9 mouse cellular contexts compared by ENCODE assay signal in genomic region chr3:66977811-66978456, GRCm38 (mm10). TPM values are rescaled to one million over a fixed set of nuclear protein-coding genes. Genes with fewer than 3 reads are reported as not detected.
DNase-seq lines count a peak whose midpoint lies in the region; ATAC-seq and TF ChIP-seq lines count a peak whose summit lies in the region.
"Had no signal": no experiment of that assay in that cellular context is flagged by ENCODE, and none has a peak within 500 bp of the region (broad histone marks: within the 10 kb centered on the region; RNA-seq: fewer than 3 reads in every experiment).

No protein-coding gene starts in this region.

- peak; percentile 15 for DNase-seq in gastrocnemius, adult 2 months
- no peak for DNase-seq in gastrocnemius, adult 18-20 months (ENCODE audit: low spot score)
- DNase-seq in forelimb bud, embryonic 11.5 days (ENCODE audit: low read depth, low spot score): peak; percentile 31
- peak; percentile 65 for DNase-seq in midbrain, embryonic 14.5 days
- no peak for DNase-seq in thymus, postnatal 10 days (ENCODE audit: low spot score in 2 of 2)

- no peak for TF ChIP-seq CTCF in gastrocnemius, adult 2 months (IDR thresholded peaks at IDR 0.05)
- no peak for TF ChIP-seq CTCF in E14TG2a.4 (conservative IDR thresholded peaks at IDR 0.05; ENCODE audit: low read length)

- intact Hi-C loops in gastrocnemius, adult 2 months (cut with DNase I): no loop called here

- peaks cover 85% of the 10 kb centered on the region for H3K27me3 ChIP-seq in E14TG2a.4 (ENCODE audit: insufficient read depth, low read length)
- peaks cover 48% of the 10 kb centered on the region for H3K27me3 ChIP-seq in midbrain, embryonic 14.5 days (ENCODE audit: control insufficient read depth, insufficient read depth, low read length)

- H3K27ac ChIP-seq in gastrocnemius, adult 2 months: peak overlapping the region; percentile 7
- H3K27ac ChIP-seq in midbrain, embryonic 14.5 days (replicated peaks; ENCODE audit: low read depth, low read length): peak overlapping the region; percentile 91
- H3K27ac ChIP-seq: macrophage had no signal

- ATAC-seq in midbrain, embryonic 14.5 days (ENCODE audit: low FRiP score, low TSS enrichment): no peak
- no peak for ATAC-seq in megakaryocyte-erythroid progenitor cell, adult 5-6 weeks (replicated peaks; ENCODE audit: low FRiP score, low TSS enrichment, poor library complexity, severe bottlenecking)
- no peak for ATAC-seq in inflammation-experienced regulatory T-cells, adult 6 months

- peaks cover 26% of the 10 kb centered on the region for H3K4me1 ChIP-seq in E14TG2a.4 (replicated peaks; ENCODE audit: low read depth, low read length)
- H3K4me1 ChIP-seq in midbrain, embryonic 14.5 days (ENCODE audit: control insufficient read depth, insufficient read depth, low read length): peaks cover 14% of the 10 kb centered on the region; the same call in 1 of the 2 replicates

- peak overlapping the region; percentile 43 for H3K4me2 ChIP-seq in midbrain, embryonic 14.5 days (ENCODE audit: low read length)

- no peaks in the 10 kb centered on the region for H3K9me3 ChIP-seq in E14TG2a.4 (ENCODE audit: low read length)
- H3K9me3 ChIP-seq in midbrain, embryonic 14.5 days (ENCODE audit: control insufficient read depth, low read length): no peaks in the 10 kb centered on the region

- H3K36me3 ChIP-seq in E14TG2a.4 (ENCODE audit: insufficient read depth, low read length): no peaks in the 10 kb centered on the region
- no peaks in the 10 kb centered on the region for H3K36me3 ChIP-seq in midbrain, embryonic 14.5 days (ENCODE audit: control insufficient read depth, insufficient read depth, low read length)

- 1% methylated on average over 25 of the region's 25 CpGs for WGBS in midbrain, embryonic 14.5 days

- H3K4me3 ChIP-seq in gastrocnemius, adult 2 months: peak overlapping the region; percentile 74
- 0 out of 2 replicates have a peak overlapping the region, but pooled peaks have one; percentile 56 for H3K4me3 ChIP-seq in E14TG2a.4 (replicated peaks; ENCODE audit: low read length)
- peak overlapping the region; percentile 54 for H3K4me3 ChIP-seq in midbrain, embryonic 14.5 days (replicated peaks; ENCODE audit: low read depth, low read length)

- peak overlapping the region; percentile 73 for H3K9ac ChIP-seq in midbrain, embryonic 14.5 days (replicated peaks; ENCODE audit: low read length)

RNA-seq across cellular contexts. Expression of gene Rsrc1, which starts 3.3 kb away (rescaled TPM):
- 10 to 100 TPM; 11.6 to 14.8 TPM for total RNA-seq in gastrocnemius, adult 2 months (2021)
- total RNA-seq in gastrocnemius, adult 18-20 months (2021): 10 to 100 TPM; 12.9 to 13.6 TPM
- 42.2 and 50.9 TPM in 2 replicates for polyA plus RNA-seq in midbrain, embryonic 14.5 days (2014; fragmentation: Nextera tagmentation; extraction: Ambion mirVana)
- 30.5 and 30.9 TPM in 2 replicates for total RNA-seq in megakaryocyte-erythroid progenitor cell, adult 5-6 weeks (2014; fragmentation: Nextera tagmentation)
- 41.3 and 50.2 TPM in 2 replicates for total RNA-seq in megakaryocyte-erythroid progenitor cell, adult 5-6 weeks (2017)
- polyA plus RNA-seq in inflammation-experienced regulatory T-cells, adult 6 months (2017; shearing (Covaris generic)): 10 to 100 TPM; 43.1 to 52.8 (median 44.0) TPM

RNA-seq across cellular contexts. Expression of gene Shox2, which starts 3.6 kb away (rescaled TPM):
- total RNA-seq in gastrocnemius, adult 2 months (2021): 1 to 10 TPM; 1.4 to 2.3 TPM
- 1 to 10 TPM; 1.2 to 1.3 TPM for total RNA-seq in gastrocnemius, adult 18-20 months (2021)
- 61.8 and 74.7 TPM in 2 replicates for polyA plus RNA-seq in midbrain, embryonic 14.5 days (2014; fragmentation: Nextera tagmentation; extraction: Ambion mirVana)
- total RNA-seq in megakaryocyte-erythroid progenitor cell, adult 5-6 weeks (2014; fragmentation: Nextera tagmentation): not detected in 2 replicates
- not detected in 2 replicates for total RNA-seq in megakaryocyte-erythroid progenitor cell, adult 5-6 weeks (2017)
- polyA plus RNA-seq in inflammation-experienced regulatory T-cells, adult 6 months (2017; shearing (Covaris generic)): not detected

Comparison
In these comparisons a context has a peak if more than half of its experiments do, and no peak if none do; other contexts are left out.
1. DNase-seq: peak in gastrocnemius, adult 2 months (single experiment), forelimb bud, embryonic 11.5 days (single experiment) and midbrain, embryonic 14.5 days (single experiment); none in gastrocnemius, adult 18-20 months (single experiment) and thymus, postnatal 10 days (0 of 2).
2. Peak in every context shown above with its lines, with median percentiles within 50 percentile points of each other: H3K4me3 ChIP-seq.